Mouse (Mus musculus) stomach, postnatal 0 days (tissue): ENCODE measurements around the gene Adamts12. TPM values are rescaled to one million over a fixed set of nuclear protein-coding genes. Genes with fewer than 3 reads are reported as not detected.

Source experiments
- ATAC-seq: fragments of 200-750 bp; cut with Nextera tagmentation; 2 replicates; pipeline ENCODE4 v1.8.0; 2017; ENCODE audit not compliant: low FRiP score, low TSS enrichment
- DNase-seq: peaks from one replicate; pipeline ENCODE4 v3.0.0-alpha.2; 2016; ENCODE audit warnings: low spot score
- H3K27ac ChIP-seq: fragments of 300-500 bp; sonication (generic); replicated peaks from 2 replicates; pipeline ENCODE4 v1.5.1; 2014; ENCODE audit warnings: mild to moderate bottlenecking, control low read depth
- H3K27me3 ChIP-seq: fragments of 300-500 bp; sonication (generic); 2 replicates; pipeline ENCODE4 v1.6.1; 2014; ENCODE audit warnings: low read length; ENCODE audit not compliant: control insufficient read depth, insufficient read depth
- H3K36me3 ChIP-seq: fragments of 300-500 bp; sonication (generic); 2 replicates; pipeline ENCODE4 v1.6.1; 2014; ENCODE audit warnings: low read length, mixed read lengths; ENCODE audit not compliant: control insufficient read depth, insufficient read depth
- H3K4me1 ChIP-seq: fragments of 300-500 bp; sonication (generic); replicated peaks from 2 replicates; pipeline ENCODE4 v1.6.1; 2014; ENCODE audit warnings: antibody characterized with exemption; ENCODE audit not compliant: control insufficient read depth, insufficient read depth
- H3K4me2 ChIP-seq: fragments of 300-500 bp; sonication (generic); replicated peaks from 2 replicates; pipeline ENCODE4 v1.6.1; 2014; ENCODE audit warnings: low read depth, mild to moderate bottlenecking, control low read depth, moderate library complexity
- H3K4me3 ChIP-seq: fragments of 300-500 bp; sonication (generic); 2 replicates; pipeline ENCODE4 v1.5.1; 2014; ENCODE audit warnings: low read depth, low read length, control low read depth
- H3K9ac ChIP-seq: fragments of 300-500 bp; sonication (generic); 2 replicates; pipeline ENCODE4 v1.6.1; 2014; ENCODE audit warnings: mild to moderate bottlenecking, low read length, control low read depth, mixed read lengths
- H3K9me3 ChIP-seq: fragments of 300-500 bp; sonication (generic); 2 replicates; pipeline ENCODE4 v1.6.1; 2016; ENCODE audit warnings: low read length; ENCODE audit not compliant: control insufficient read depth
- CTCF ChIP-seq: IDR thresholded peaks from 2 replicates; pipeline ENCODE4 v1.5.1; 2016; ENCODE audit warnings: antibody characterized with exemption, low read depth, mild to moderate bottlenecking, moderate library complexity
- EP300 ChIP-seq: optimal IDR thresholded peaks from 2 replicates; pipeline ENCODE3; 2016; ENCODE audit warnings: antibody characterized with exemption
- WGBS: fragments of 180-500 bp; shearing (Covaris S2); extraction: QIAGEN DNeasy Blood & Tissue Kit; methylation state at CpG from one replicate; pipeline ENCODE4 v1.1.7; 2014; 5-methylcytosine and 5-hydroxymethylcytosine counted together
- polyA plus RNA-seq: library from polyadenylated mRNA; unstranded; fragments of >200 nt; fragmentation: Nextera tagmentation; extraction: Ambion mirVana; gene quantifications from 2 replicates; pipeline ENCODE4 v1.2.1, GENCODE M21; 2015

Adamts12 gene
- polyA plus RNA-seq, 1 experiment from 2014 or later: 0.62 TPM

- WGBS: 81% methylated on average over 5 of the region's 5 CpGs
Measured at GRCm38 (mm10) chr15:11042828-11043227, 21.8 kb upstream of the Adamts12 start.

GRCm38 (mm10) chr15:11053678-11054439 is 10.7 kb upstream of the Adamts12 start:
- Histone ChIP-seq H3K4me1 (no peaks in the 10 kb centered on the region), H3K36me3 (no peaks in the 10 kb centered on the region), H3K9me3 (no peaks in the 10 kb centered on the region), H3K27me3 (no peaks in the 10 kb centered on the region), H3K4me3 (no peak overlapping the region), H3K27ac (no peak overlapping the region), H3K9ac (no peak overlapping the region), H3K4me2 (no peak overlapping the region)
- ATAC-seq (no peak), DNase-seq (no peak)
- WGBS: 65% methylated on average over 10 of the region's 10 CpGs
- TF ChIP-seq CTCF: no peak
- TF ChIP-seq EP300: no peak

More at GRCm38 (mm10) chr15:11042828-11043227, 21.8 kb upstream of the Adamts12 start:
- H3K9me3 ChIP-seq: no peaks in the 10 kb centered on the region
- H3K4me2 ChIP-seq: no peak overlapping the region
- ATAC-seq (no peak), DNase-seq (no peak)
- no peak overlapping the region for H3K27ac ChIP-seq
- H3K9ac ChIP-seq: no peak overlapping the region
- H3K4me3 ChIP-seq: no peak overlapping the region
- TF ChIP-seq EP300 (no peak), CTCF (no peak)
- H3K36me3 ChIP-seq: no peaks in the 10 kb centered on the region
- no peaks in the 10 kb centered on the region for H3K4me1 ChIP-seq
- no peaks in the 10 kb centered on the region for H3K27me3 ChIP-seq

DNA sequence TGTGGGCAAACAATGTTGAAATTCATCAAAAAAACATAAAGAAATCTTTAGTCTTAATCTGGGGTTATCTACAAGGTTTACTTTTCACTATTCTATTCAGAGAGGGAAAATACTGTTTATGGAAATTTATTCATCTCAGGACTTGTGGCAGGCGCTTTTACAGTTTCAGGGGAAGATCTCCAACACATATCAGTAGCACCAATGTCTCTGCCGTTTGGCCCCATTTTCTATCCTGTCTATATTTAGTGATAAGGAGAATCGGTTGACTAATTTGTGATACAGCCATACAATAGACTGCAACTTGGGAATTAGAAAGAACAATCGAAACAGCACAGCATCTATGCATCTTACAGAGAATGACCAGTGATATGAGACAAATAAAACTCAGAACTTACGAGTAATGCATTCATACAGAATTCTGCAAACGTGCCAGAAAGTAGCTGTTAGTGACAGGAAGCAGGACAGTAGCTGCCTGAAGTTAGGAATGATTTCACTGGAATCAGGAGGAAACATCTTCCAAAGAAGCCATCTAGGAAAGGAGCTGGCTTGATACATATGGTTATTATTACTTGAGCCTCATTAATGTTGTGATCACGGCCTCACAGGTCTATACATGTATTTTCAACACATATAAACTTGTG is 10.0 kb upstream of the Adamts12 start:
- WGBS: 60% methylated on average over 7 of the region's 7 CpGs
- no peak overlapping the region for H3K9ac ChIP-seq
- no peaks in the 10 kb centered on the region for H3K27me3 ChIP-seq
- no peak for TF ChIP-seq EP300
- H3K27ac ChIP-seq: no peak overlapping the region
- DNase-seq (no peak), ATAC-seq (no peak)
- H3K4me1 ChIP-seq: no peaks in the 10 kb centered on the region
- H3K4me2 ChIP-seq: no peak overlapping the region
- H3K9me3 ChIP-seq: no peaks in the 10 kb centered on the region
- no peak overlapping the region for H3K4me3 ChIP-seq
- H3K36me3 ChIP-seq: no peaks in the 10 kb centered on the region

DNA sequence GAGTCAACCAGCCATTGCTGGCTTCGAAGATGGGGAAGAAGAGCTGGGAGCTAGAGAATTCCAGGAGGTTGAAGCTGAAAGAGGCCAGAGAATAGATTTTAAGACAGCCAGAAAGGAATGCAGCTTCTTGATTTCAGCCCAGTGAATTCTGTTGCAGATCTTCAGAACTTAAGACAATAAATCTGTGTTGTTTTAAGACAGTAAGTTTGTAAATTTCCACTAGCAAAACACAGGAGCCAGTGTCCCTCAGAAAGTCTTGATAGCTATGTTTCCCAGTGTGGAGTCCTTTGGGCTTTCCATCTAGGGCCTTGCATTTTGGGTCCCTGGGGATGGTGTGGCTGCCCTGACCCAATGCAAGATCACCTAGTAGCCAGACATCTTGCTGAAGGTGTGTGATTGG is 1.7 kb upstream of the Adamts12 start:
- no peak overlapping the region for H3K4me2 ChIP-seq
- DNase-seq (no peak), ATAC-seq (no peak)
- WGBS: 86% methylated on average over 1 of the region's 1 CpGs
- H3K27me3 ChIP-seq: no peaks in the 10 kb centered on the region
- TF ChIP-seq EP300 (no peak), CTCF (no peak)
- H3K9me3 ChIP-seq: no peaks in the 10 kb centered on the region
- H3K27ac ChIP-seq: no peak overlapping the region
- no peak overlapping the region for H3K4me3 ChIP-seq
- H3K9ac ChIP-seq: no peak overlapping the region
- H3K4me1 ChIP-seq: no peaks in the 10 kb centered on the region
- no peaks in the 10 kb centered on the region for H3K36me3 ChIP-seq

GRCm38 (mm10) chr15:11064160-11064557 is 431 bp upstream of the Adamts12 start:
- WGBS: 10% methylated on average over 2 of the region's 2 CpGs
- no peak overlapping the region; the same call in 1 of the 2 replicates for H3K27ac ChIP-seq
- no peak for DNase-seq

More at GRCm38 (mm10) chr15:11064160-11064557, 431 bp upstream of the Adamts12 start:
- Histone ChIP-seq H3K36me3 (no peaks in the 10 kb centered on the region), H3K27me3 (no peaks in the 10 kb centered on the region), H3K9ac (no peak overlapping the region), H3K4me2 (peak overlapping the region; percentile 68), H3K9me3 (no peaks in the 10 kb centered on the region), H3K4me1 (no peaks in the 10 kb centered on the region), H3K4me3 (no peak overlapping the region)
- no peak; the same call in 1 of the 2 replicates for ATAC-seq
- TF ChIP-seq EP300 (no peak), CTCF (no peak)
